Mouse (Mus musculus): Measurements from ENCODE around the gene Stra6. TPM values are rescaled to one million over a fixed set of nuclear protein-coding genes. Genes with fewer than 3 reads are reported as not detected.

The Stra6 gene
- total RNA-seq, 2 experiments from 2014 or later, result 7.7 to 10.4 TPM

GRCm38 (mm10) chr9:58047061-58047460 is 16.5 kb upstream of the Stra6 start:
- intact Hi-C loops (cut with DNase I), result no loop called here
- no peak for DNase-seq (ENCODE audit: low spot score in 2 of 2)

- DNase-seq (ENCODE audit: low spot score in 2 of 2), result peak in 1 of 2 experiments; percentile 47
- intact Hi-C loops (cut with DNase I), result no loop called here
These were observed 15.0 kb upstream of the Stra6 start for GRCm38 (mm10) chr9:58048621-58049020.

GRCm38 (mm10) chr9:58049186-58049585 is 14.4 kb upstream of the Stra6 start:
- intact Hi-C loops (cut with DNase I), result no loop called here
- DNase-seq (ENCODE audit: low spot score in 2 of 2), result peak in 1 of 2 experiments; percentile 40

GRCm38 (mm10) chr9:58049861-58050260 is 13.7 kb upstream of the Stra6 start:
- intact Hi-C loops (cut with DNase I), result loop anchor here (5.0 kb wide), 1 partner anchor 47 kb away; no protein-coding TSS in a partner anchor

GRCm38 (mm10) chr9:58051937-58052336 is 11.7 kb upstream of the Stra6 start:
- peak in 1 of 2 experiments; percentile 22 for DNase-seq (ENCODE audit: low spot score in 2 of 2)

More at GRCm38 (mm10) chr9:58049861-58050260, 13.7 kb upstream of the Stra6 start:
- DNase-seq (ENCODE audit: low spot score in 2 of 2), result no peak

GRCm38 (mm10) chr9:58053102-58053501 is 10.5 kb upstream of the Stra6 start:
- DNase-seq (ENCODE audit: low spot score in 2 of 2), result peak; percentile 79 to 81
- intact Hi-C loops (cut with DNase I), result loop anchor here (2.0 to 5.0 kb wide), 2 partner anchors 44 to 152 kb away; partner anchors contain the start of genes Islr and Islr2

More at GRCm38 (mm10) chr9:58051937-58052336, 11.7 kb upstream of the Stra6 start:
- intact Hi-C loops (cut with DNase I), result loop anchor here (2.0 to 5.0 kb wide), 2 partner anchors 45 to 153 kb away; partner anchors contain the start of genes Islr and Islr2

- DNase-seq (ENCODE audit: low spot score in 2 of 2), result no peak
- intact Hi-C loops (cut with DNase I), result loop anchor here (2.0 to 5.0 kb wide), 2 partner anchors 44 to 151 kb away; partner anchors contain the start of genes Islr and Islr2
These were observed 10.0 kb upstream of the Stra6 start for GRCm38 (mm10) chr9:58053544-58053943.

- no peak for DNase-seq (ENCODE audit: low spot score in 2 of 2)
- intact Hi-C loops (cut with DNase I), result loop anchor here (5.0 kb wide), 1 partner anchor 43 kb away; no protein-coding TSS in a partner anchor
These were observed 9.6 kb upstream of the Stra6 start for GRCm38 (mm10) chr9:58054032-58054431.

GRCm38 (mm10) chr9:58055666-58056065 is 7.9 kb upstream of the Stra6 start:
- no peak for DNase-seq (ENCODE audit: low spot score in 2 of 2)
- intact Hi-C loops (cut with DNase I), result no loop called here

GRCm38 (mm10) chr9:58059920-58060319 is 3.7 kb upstream of the Stra6 start:
- no peak for DNase-seq (ENCODE audit: low spot score in 2 of 2)
- intact Hi-C loops (cut with DNase I), result no loop called here

- intact Hi-C loops (cut with DNase I), result no loop called here
- no peak for DNase-seq (ENCODE audit: low spot score in 2 of 2)
These were observed 2.6 kb upstream of the Stra6 start for GRCm38 (mm10) chr9:58060677-58061667.

- intact Hi-C loops (cut with DNase I), result no loop called here
- DNase-seq (ENCODE audit: low spot score in 2 of 2), result no peak
These were observed 1.9 kb downstream of the Stra6 start for GRCm38 (mm10) chr9:58065532-58065931.

- intact Hi-C loops (cut with DNase I), result loop anchor here (2.0 kb wide), 1 partner anchor 109 kb away; no protein-coding TSS in a partner anchor
- no peak for DNase-seq (ENCODE audit: low spot score in 2 of 2)
These were observed 2.6 kb downstream of the Stra6 start for GRCm38 (mm10) chr9:58065977-58066730.

GRCm38 (mm10) chr9:58066731-58067095 is 3.1 kb downstream of the Stra6 start:
- intact Hi-C loops (cut with DNase I), result loop anchor here (2.0 kb wide), 1 partner anchor 108 kb away; no protein-coding TSS in a partner anchor
- DNase-seq (ENCODE audit: low spot score in 2 of 2), result peak; percentile 86 to 96

- DNase-seq (ENCODE audit: low spot score in 2 of 2), result peak in 1 of 2 experiments; percentile 27
- intact Hi-C loops (cut with DNase I), result loop anchor here (2.0 kb wide), 1 partner anchor 107 kb away; no protein-coding TSS in a partner anchor
These were observed 4.0 kb downstream of the Stra6 start for GRCm38 (mm10) chr9:58067546-58067945.

GRCm38 (mm10) chr9:58074561-58074960 is 11.0 kb downstream of the Stra6 start:
- intact Hi-C loops (cut with DNase I), result no loop called here
- DNase-seq (ENCODE audit: low spot score in 2 of 2), result no peak

GRCm38 (mm10) chr9:58084586-58084985 is 21.0 kb downstream of the Stra6 start:
- no peak for DNase-seq (ENCODE audit: low spot score in 2 of 2)
- intact Hi-C loops (cut with DNase I), result no loop called here

GRCm38 (mm10) chr9:58085074-58085473 is 21.5 kb downstream of the Stra6 start:
- DNase-seq (ENCODE audit: low spot score in 2 of 2), result peak; percentile 30 to 66
- intact Hi-C loops (cut with DNase I), result no loop called here

- intact Hi-C loops (cut with DNase I), result no loop called here
These were observed 22.6 kb downstream of the Stra6 start for GRCm38 (mm10) chr9:58086203-58086602.

More at GRCm38 (mm10) chr9:58086203-58086602, 22.6 kb downstream of the Stra6 start:
- DNase-seq (ENCODE audit: low spot score in 2 of 2), result no peak
